20 mouse cellular contexts compared by ENCODE assay signal in genomic region chr10:4776714-4777090, GRCm38 (mm10).
A peak's percentile ranks its signal among the peaks of the same experiment; 100 is the strongest.
DNase-seq lines count a peak whose midpoint lies in the region; TF ChIP-seq lines count a peak whose summit lies in the region.
"Had no signal": no experiment of that assay in that cellular context is flagged by ENCODE, and none has a peak within 500 bp of the region (broad histone marks: within the 10 kb centered on the region; RNA-seq: fewer than 3 reads in every experiment).

No protein-coding gene starts in this region.

- peak; percentile 7 for DNase-seq in adrenal gland, postnatal 14 days
- DNase-seq in adrenal gland, postnatal 4 days (ENCODE audit: low spot score in 2 of 2), result no peak
- peak; percentile 18 for DNase-seq in 3T3-L1 (ENCODE audit: low read depth, low spot score)
- peak; percentile 51 for DNase-seq in Muller cell, postnatal 12 days (ENCODE audit: inconsistent ontology term)
- DNase-seq in gastrocnemius, adult 18-20 months (ENCODE audit: low spot score), result no peak
- DNase-seq in cerebellum, adult 9-11 months, result no peak
- DNase-seq in left cerebral cortex, postnatal 36 days (ENCODE audit: low spot score in 2 of 2), result no peak
- DNase-seq: B cell, adult 2 months; cerebellum, adult 11-12 months; cerebellum, adult 2 months; cerebellum, adult 9-10 months; cerebellum, postnatal 14 days; cerebellum, postnatal 36 days; embryo, embryonic 11 days; forebrain, postnatal 0 days had no signal

- no peak for TF ChIP-seq CTCF in embryonic fibroblast, embryonic 13.5 days (IDR thresholded peaks at IDR 0.05; ENCODE audit: borderline replicate concordance, insufficient read depth, low read length)

- TF ChIP-seq POLR2A in embryonic fibroblast, embryonic 13.5 days (IDR thresholded peaks at IDR 0.05; ENCODE audit: low read depth, low read length), result no peak

- H3K4me1 ChIP-seq in embryonic fibroblast, embryonic 13.5 days (ENCODE audit: control insufficient read depth, insufficient read depth, low read length), result 0 out of 2 replicates have a peak, but pooled peaks cover 5% of the 10 kb centered on the region
- H3K4me1 ChIP-seq: embryonic facial prominence, embryonic 13.5 days; embryonic facial prominence, embryonic 15.5 days; forebrain, embryonic 13.5 days; forebrain, embryonic 15.5 days had no signal

- peak overlapping the region; percentile 44 for H3K27ac ChIP-seq in embryonic fibroblast, embryonic 13.5 days (ENCODE audit: insufficient read depth, low read length)
- H3K27ac ChIP-seq: embryonic facial prominence, embryonic 13.5 days; embryonic facial prominence, embryonic 15.5 days; forebrain, embryonic 13.5 days; forebrain, embryonic 15.5 days had no signal

- no peak overlapping the region for H3K4me3 ChIP-seq in embryonic fibroblast, embryonic 13.5 days (ENCODE audit: insufficient read depth, low read length)
- H3K4me3 ChIP-seq: embryonic facial prominence, embryonic 13.5 days; embryonic facial prominence, embryonic 15.5 days; forebrain, embryonic 13.5 days; forebrain, embryonic 15.5 days had no signal

- intact Hi-C loops in left cerebral cortex, postnatal 36 days (cut with DNase I), result no loop called here

Comparison
In these comparisons a context has a peak if more than half of its experiments do, and no peak if none do; other contexts are left out.
1. DNase-seq: peak in adrenal gland, postnatal 14 days (single experiment), 3T3-L1 (single experiment) and Muller cell, postnatal 12 days (single experiment); none in adrenal gland, postnatal 4 days (0 of 2), gastrocnemius, adult 18-20 months (single experiment), cerebellum, adult 9-11 months (single experiment) and left cerebral cortex, postnatal 36 days (0 of 2).